Mouse (Mus musculus) G1E (cell line): ENCODE results near the gene Glyr1. TPM values are rescaled to one million over a fixed set of nuclear protein-coding genes. Genes with fewer than 3 reads are reported as not detected.

Experiments
- ATAC-seq: 2 replicates; pipeline ENCODE4 v1.8.0; 2016; ENCODE audit warnings: mild to moderate bottlenecking; ENCODE audit not compliant: insufficient number of reproducible peaks, poor library complexity, low FRiP score, severe bottlenecking; ENCODE audit errors: extremely low read depth
- DNase-seq: peaks from one replicate; pipeline ENCODE4 v3.0.0; 2012; ENCODE audit warnings: low spot score
- H3K27me3 ChIP-seq: 2 replicates; pipeline ENCODE4 v1.6.1; 2012; ENCODE audit warnings: mild to moderate bottlenecking, low read length, inconsistent platforms; ENCODE audit not compliant: insufficient read depth
- H3K36me3 ChIP-seq: replicated peaks from 2 replicates; pipeline ENCODE3; 2012; ENCODE audit warnings: mild to moderate bottlenecking, inconsistent platforms
- H3K4me1 ChIP-seq: 2 replicates; pipeline ENCODE4 v1.6.1; 2012; ENCODE audit warnings: low read depth, low read length, inconsistent platforms, mixed read lengths; ENCODE audit not compliant: insufficient read depth
- H3K4me3 ChIP-seq: 2 replicates; pipeline ENCODE4 v1.5.1; 2012; ENCODE audit warnings: low read depth, mild to moderate bottlenecking, inconsistent platforms, low read length, moderate library complexity, mixed read lengths
- H3K9me3 ChIP-seq: replicated peaks from 2 replicates; pipeline ENCODE4 v1.6.1; 2012; ENCODE audit warnings: inconsistent platforms
- CTCF ChIP-seq: IDR thresholded peaks from 2 replicates; pipeline ENCODE4 v1.5.1; 2012; ENCODE audit warnings: low read depth, low read length, inconsistent platforms, mixed read lengths
- GATA1 ChIP-seq: IDR thresholded peaks from 2 replicates; pipeline ENCODE4 v1.6.1; 2012; ENCODE audit warnings: borderline replicate concordance, low read length, inconsistent platforms, mixed read lengths
- GATA2 ChIP-seq: IDR thresholded peaks from 2 replicates; pipeline ENCODE4 v1.6.1; 2012; ENCODE audit warnings: low read depth, low read length, inconsistent platforms, borderline replicate concordance
- POLR2AphosphoS5 ChIP-seq: IDR thresholded peaks from 2 replicates; pipeline ENCODE4 v1.6.1; 2012; ENCODE audit warnings: low read depth, low read length, inconsistent platforms; ENCODE audit not compliant: insufficient replicate concordance
- TAL1 ChIP-seq: conservative IDR thresholded peaks from 2 replicates; pipeline ENCODE4 v1.6.1; 2012; ENCODE audit warnings: low read depth, low read length, inconsistent platforms, mixed read lengths
- polyA plus RNA-seq: library from polyadenylated mRNA; stranded (reverse); fragments of >175 nt; gene quantifications from 2 replicates; pipeline ENCODE4 v1.2.3, GENCODE M21; 2012
- total RNA-seq, 2 experiments: library from RNA; stranded (forward) in 1 of 2; stranded (reverse) in 1 of 2; fragments of 200-1000 nt in 1 of 2; fragments of >200 nt in 1 of 2; fragmentation: Nextera tagmentation in 1 of 2; gene quantifications; 2 replicates each; pipeline ENCODE4 v1.2.3; 2014 to 2017

The Glyr1 gene
- 65.1 and 79.1 TPM in 2 replicates for total RNA-seq (2014; fragmentation: Nextera tagmentation)
- total RNA-seq (2017): 103 and 118 TPM in 2 replicates
- polyA plus RNA-seq: 16.8 and 25.9 TPM in 2 replicates

- Histone ChIP-seq H3K9me3 (no peaks in the 10 kb centered on the region), H3K4me3 (peak within 1 kb of the TSS; percentile 92), H3K27me3 (no peaks in the 10 kb centered on the region), H3K36me3 (peaks cover 38% of the 10 kb centered on the region), H3K4me1 (peaks cover 43% of the 10 kb centered on the region)
- TF ChIP-seq TAL1 (no peak), POLR2AphosphoS5 (no peak), GATA2 (no peak), GATA1 (no peak), CTCF (no peak)
- ATAC-seq: peak; percentile 94
- DNase-seq: peak; percentile 98
Measured at GRCm38 (mm10) chr16:5049774-5050234, at the start of gene Glyr1, which contains the start of gene Ubn1. TSS of gene Glyr1 (minus strand) at chr16:5049863. TSS of gene Ubn1 (plus strand) at chr16:5050057.

GRCm38 (mm10) chr16:5096504-5096903 is 46.8 kb upstream of the Glyr1 start:
- Histone ChIP-seq H3K36me3 (no peaks in the 10 kb centered on the region), H3K9me3 (no peaks in the 10 kb centered on the region), H3K4me1 (no peaks in the 10 kb centered on the region), H3K4me3 (no peak overlapping the region), H3K27me3 (peaks cover 29% of the 10 kb centered on the region)
- DNase-seq (no peak), ATAC-seq (no peak)
- TF ChIP-seq GATA2 (no peak), TAL1 (no peak), POLR2AphosphoS5 (no peak), GATA1 (no peak), CTCF (no peak)

GRCm38 (mm10) chr16:5093285-5093684 is 43.6 kb upstream of the Glyr1 start:
- H3K9me3 ChIP-seq: no peaks in the 10 kb centered on the region
- no peak for DNase-seq
- no peaks in the 10 kb centered on the region for H3K4me1 ChIP-seq
- H3K36me3 ChIP-seq: peaks cover 11% of the 10 kb centered on the region
- no peak overlapping the region for H3K4me3 ChIP-seq
- TF ChIP-seq TAL1 (no peak), GATA2 (no peak), POLR2AphosphoS5 (no peak), GATA1 (no peak), CTCF (no peak)
- peaks cover 10% of the 10 kb centered on the region; the same call in 1 of the 2 replicates for H3K27me3 ChIP-seq
- ATAC-seq: no peak

- no peak for TF ChIP-seq TAL1
- no peak for TF ChIP-seq POLR2AphosphoS5
- no peak for TF ChIP-seq CTCF
- H3K4me1 ChIP-seq: no peaks in the 10 kb centered on the region
- no peak overlapping the region for H3K4me3 ChIP-seq
- no peak for ATAC-seq
- H3K36me3 ChIP-seq: peaks cover 54% of the 10 kb centered on the region
- no peaks in the 10 kb centered on the region; the same call in 1 of the 2 replicates for H3K27me3 ChIP-seq
- no peaks in the 10 kb centered on the region for H3K9me3 ChIP-seq
- no peak for DNase-seq
Measured at GRCm38 (mm10) chr16:5089021-5089420, 39.4 kb upstream of the Glyr1 start.

GRCm38 (mm10) chr16:5086179-5086578 is 36.5 kb upstream of the Glyr1 start:
- TF ChIP-seq GATA2: no peak
- Histone ChIP-seq H3K9me3 (no peaks in the 10 kb centered on the region), H3K4me1 (no peaks in the 10 kb centered on the region), H3K36me3 (peaks cover 81% of the 10 kb centered on the region), H3K4me3 (no peak overlapping the region), H3K27me3 (no peaks in the 10 kb centered on the region; the same call in 1 of the 2 replicates)
- DNase-seq: no peak
- ATAC-seq: no peak

GRCm38 (mm10) chr16:5085196-5085595 is 35.5 kb upstream of the Glyr1 start:
- Histone ChIP-seq H3K36me3 (peaks cover 86% of the 10 kb centered on the region), H3K4me1 (no peaks in the 10 kb centered on the region), H3K27me3 (no peaks in the 10 kb centered on the region; the same call in 1 of the 2 replicates), H3K9me3 (no peaks in the 10 kb centered on the region), H3K4me3 (no peak overlapping the region)
- TF ChIP-seq TAL1: no peak
- TF ChIP-seq GATA2: no peak
- no peak for TF ChIP-seq POLR2AphosphoS5
- no peak for TF ChIP-seq GATA1
- TF ChIP-seq CTCF: no peak
- ATAC-seq (no peak), DNase-seq (no peak)

- ATAC-seq (no peak), DNase-seq (no peak)
- Histone ChIP-seq H3K9me3 (no peaks in the 10 kb centered on the region), H3K27me3 (no peaks in the 10 kb centered on the region), H3K4me1 (no peaks in the 10 kb centered on the region), H3K4me3 (no peak overlapping the region), H3K36me3 (peaks cover 95% of the 10 kb centered on the region)
- TF ChIP-seq CTCF: no peak
Measured at GRCm38 (mm10) chr16:5074341-5074740, 24.7 kb upstream of the Glyr1 start.
